Mouse (Mus musculus): ENCODE results near the gene Fgr. TPM values are rescaled to one million over a fixed set of nuclear protein-coding genes. Genes with fewer than 3 reads are reported as not detected.
"Not testable (repeated sequence)": the region's sequence is repeated elsewhere in the genome, so short reads cannot be mapped to it uniquely, and the experiment has no call there.

Fgr gene
- polyA plus RNA-seq, 1 experiment from 2014 or later: 0.08 TPM

DNA sequence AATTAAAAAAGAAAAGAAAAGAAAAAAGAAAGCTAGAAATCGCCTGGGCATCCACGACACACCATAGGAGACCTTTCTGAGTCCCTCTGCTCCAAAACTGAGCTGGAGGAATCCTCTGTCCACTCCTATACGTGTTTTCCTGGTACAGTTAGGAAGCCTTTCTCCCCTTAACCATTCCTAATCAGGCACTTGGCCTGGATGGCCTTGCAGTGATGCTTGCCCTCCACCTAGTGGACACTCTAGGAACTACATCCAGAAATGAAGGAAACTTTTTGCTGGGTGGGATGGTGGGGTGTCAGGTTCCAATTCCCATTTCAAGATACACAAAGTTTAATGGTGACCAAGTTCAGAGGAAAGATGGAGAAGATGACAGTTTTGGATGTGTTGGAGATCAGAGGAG, 31.3 kb downstream of the Fgr start:
- Histone ChIP-seq H3K4me2 (ENCODE audit: low read depth, low read length) (no peak overlapping the region), H3K36me3 (replicated peaks; ENCODE audit: control insufficient read depth, insufficient read depth, low read depth, low read length) (no peaks in the 10 kb centered on the region), H3K27me3 (ENCODE audit: control insufficient read depth, insufficient read depth, low read length) (no peaks in the 10 kb centered on the region), H3K4me1 (ENCODE audit: control insufficient read depth, insufficient read depth, low read length) (peaks cover 6% of the 10 kb centered on the region; the same call in 1 of the 2 replicates), H3K27ac (replicated peaks; ENCODE audit: low read depth, low read length) (no peak overlapping the region), H3K9me3 (replicated peaks; ENCODE audit: control insufficient read depth, low read length) (no peaks in the 10 kb centered on the region), H3K9ac (replicated peaks; ENCODE audit: low read length) (no peak overlapping the region), H3K4me3 (ENCODE audit: low read depth, low read length) (no peak overlapping the region)
- DNase-seq (ENCODE audit: low spot score): peak; percentile 93
- 6% methylated on average over 3 of the region's 3 CpGs for WGBS
- ATAC-seq (replicated peaks; ENCODE audit: insufficient number of reproducible peaks, low FRiP score, low TSS enrichment, low read depth): no peak

DNA sequence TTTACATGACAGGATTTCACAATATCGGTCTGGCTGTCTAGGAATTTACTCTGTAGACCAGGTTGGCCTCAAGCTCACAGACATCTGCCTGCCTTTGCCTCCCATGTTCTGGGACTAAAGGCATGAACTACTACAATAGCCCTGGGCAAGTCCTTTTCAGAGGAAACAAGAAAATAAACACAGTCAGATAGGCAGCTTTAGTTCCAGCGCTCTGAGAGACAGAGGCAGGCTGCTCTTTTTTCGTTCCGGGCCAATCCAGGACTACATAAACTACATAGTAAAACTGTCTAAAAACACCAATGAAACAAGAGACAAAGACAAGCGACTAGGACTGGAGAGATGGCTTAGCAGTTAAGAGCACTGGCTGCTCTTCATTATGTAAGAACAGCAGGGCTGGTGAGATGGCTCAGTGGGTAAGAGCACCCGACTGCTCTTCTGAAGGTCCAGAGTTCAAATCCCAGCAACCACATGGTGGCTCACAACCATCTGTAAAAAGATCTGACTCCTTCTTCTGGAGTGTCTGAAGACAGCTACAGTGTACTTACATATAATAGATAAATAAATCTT, 32.1 kb downstream of the Fgr start:
- not testable (repeated sequence) for H3K36me3 ChIP-seq (replicated peaks; ENCODE audit: control insufficient read depth, insufficient read depth, low read depth, low read length); H3K9me3 ChIP-seq (replicated peaks; ENCODE audit: control insufficient read depth, low read length); H3K4me1 ChIP-seq (ENCODE audit: control insufficient read depth, insufficient read depth, low read length); DNase-seq (ENCODE audit: low spot score); H3K27ac ChIP-seq (replicated peaks; ENCODE audit: low read depth, low read length); H3K4me3 ChIP-seq (ENCODE audit: low read depth, low read length); H3K27me3 ChIP-seq (ENCODE audit: control insufficient read depth, insufficient read depth, low read length); H3K9ac ChIP-seq (replicated peaks; ENCODE audit: low read length); ATAC-seq (replicated peaks; ENCODE audit: insufficient number of reproducible peaks, low FRiP score, low TSS enrichment, low read depth); H3K4me2 ChIP-seq (ENCODE audit: low read depth, low read length)
- WGBS: 56% methylated on average over 6 of the region's 6 CpGs

DNA sequence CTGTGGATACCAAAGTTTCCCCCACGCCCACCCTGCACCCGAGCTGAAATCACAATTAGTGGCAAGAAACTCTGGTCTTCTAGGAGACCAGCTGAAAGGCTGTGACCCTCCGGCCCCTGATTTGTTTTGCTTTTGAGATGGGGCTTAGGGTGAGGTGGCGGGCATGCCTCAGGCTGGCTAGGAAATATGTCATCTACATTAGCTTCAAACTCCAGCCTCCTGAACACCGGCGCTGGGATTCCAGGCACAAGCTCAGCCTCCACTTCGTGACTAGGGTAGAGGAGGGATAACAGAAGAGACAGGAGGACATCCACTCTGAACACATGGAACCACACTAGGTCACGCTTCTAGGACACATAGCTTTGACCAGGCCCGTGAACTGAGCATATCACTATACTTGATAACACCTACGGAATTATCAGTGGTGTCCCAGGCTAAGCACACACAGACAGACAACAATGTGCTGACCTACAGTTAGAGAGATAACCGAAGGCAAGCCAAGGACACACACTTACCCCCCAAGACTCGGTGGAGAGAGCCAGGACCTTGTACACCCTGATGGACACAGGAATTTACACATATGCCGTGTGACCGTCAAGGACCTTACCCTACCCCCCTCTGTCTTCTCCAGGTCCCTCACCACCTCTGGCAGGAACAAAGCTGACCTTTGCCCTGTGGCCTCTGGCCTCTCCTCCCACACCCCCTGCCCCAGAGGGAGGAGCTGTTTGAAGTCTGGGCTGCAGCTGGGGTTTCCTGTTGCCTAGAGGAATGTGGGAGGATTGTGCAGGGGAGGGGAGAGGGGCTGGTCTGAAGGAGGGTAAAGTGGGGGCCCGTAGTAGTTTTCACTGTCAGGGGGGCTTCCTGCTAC, 33.9 kb downstream of the Fgr start:
- H3K4me2 ChIP-seq (ENCODE audit: low read depth, low read length): no peak overlapping the region; the same call in 1 of the 2 replicates
- 11% methylated on average over 15 of the region's 15 CpGs for WGBS
- H3K36me3 ChIP-seq (replicated peaks; ENCODE audit: control insufficient read depth, insufficient read depth, low read depth, low read length): no peaks in the 10 kb centered on the region
- H3K27me3 ChIP-seq (ENCODE audit: control insufficient read depth, insufficient read depth, low read length): no peaks in the 10 kb centered on the region
- 0 out of 2 replicates have a peak overlapping the region, but pooled peaks have one; percentile 18 for H3K9ac ChIP-seq (replicated peaks; ENCODE audit: low read length)
- H3K4me3 ChIP-seq (ENCODE audit: low read depth, low read length): no peak overlapping the region
- no peak overlapping the region for H3K27ac ChIP-seq (replicated peaks; ENCODE audit: low read depth, low read length)
- ATAC-seq (replicated peaks; ENCODE audit: insufficient number of reproducible peaks, low FRiP score, low TSS enrichment, low read depth) (no peak), DNase-seq (ENCODE audit: low spot score) (no peak)
- no peaks in the 10 kb centered on the region for H3K9me3 ChIP-seq (replicated peaks; ENCODE audit: control insufficient read depth, low read length)
- H3K4me1 ChIP-seq (ENCODE audit: control insufficient read depth, insufficient read depth, low read length): peaks cover 5% of the 10 kb centered on the region; the same call in 1 of the 2 replicates

- peaks cover 8% of the 10 kb centered on the region; the same call in 1 of the 2 replicates for H3K4me1 ChIP-seq (ENCODE audit: control insufficient read depth, insufficient read depth, low read length)
Observed at GRCm38 (mm10) chr4:133009131-133009530, 35.2 kb downstream of the Fgr start.

GRCm38 (mm10) chr4:133009676-133010075, 35.8 kb downstream of the Fgr start:
- no peak overlapping the region for H3K4me3 ChIP-seq (ENCODE audit: low read depth, low read length)
- H3K36me3 ChIP-seq (replicated peaks; ENCODE audit: control insufficient read depth, insufficient read depth, low read depth, low read length): no peaks in the 10 kb centered on the region
- ATAC-seq (replicated peaks; ENCODE audit: insufficient number of reproducible peaks, low FRiP score, low TSS enrichment, low read depth) (no peak), DNase-seq (ENCODE audit: low spot score) (no peak)
- H3K27me3 ChIP-seq (ENCODE audit: control insufficient read depth, insufficient read depth, low read length): no peaks in the 10 kb centered on the region
- H3K4me2 ChIP-seq (ENCODE audit: low read depth, low read length): no peak overlapping the region
- no peak overlapping the region for H3K27ac ChIP-seq (replicated peaks; ENCODE audit: low read depth, low read length)
- no peak overlapping the region for H3K9ac ChIP-seq (replicated peaks; ENCODE audit: low read length)
- no peaks in the 10 kb centered on the region for H3K9me3 ChIP-seq (replicated peaks; ENCODE audit: control insufficient read depth, low read length)
- H3K4me1 ChIP-seq (ENCODE audit: control insufficient read depth, insufficient read depth, low read length): peaks cover 8% of the 10 kb centered on the region; the same call in 1 of the 2 replicates
- 66% methylated on average over 5 of the region's 5 CpGs for WGBS

More at GRCm38 (mm10) chr4:133009131-133009530, 35.2 kb downstream of the Fgr start:
- Histone ChIP-seq H3K36me3 (replicated peaks; ENCODE audit: control insufficient read depth, insufficient read depth, low read depth, low read length) (no peaks in the 10 kb centered on the region), H3K9ac (replicated peaks; ENCODE audit: low read length) (no peak overlapping the region), H3K4me3 (ENCODE audit: low read depth, low read length) (no peak overlapping the region), H3K9me3 (replicated peaks; ENCODE audit: control insufficient read depth, low read length) (no peaks in the 10 kb centered on the region), H3K27me3 (ENCODE audit: control insufficient read depth, insufficient read depth, low read length) (no peaks in the 10 kb centered on the region), H3K27ac (replicated peaks; ENCODE audit: low read depth, low read length) (no peak overlapping the region), H3K4me2 (ENCODE audit: low read depth, low read length) (no peak overlapping the region)
- DNase-seq (ENCODE audit: low spot score) (peak; percentile 79), ATAC-seq (replicated peaks; ENCODE audit: insufficient number of reproducible peaks, low FRiP score, low TSS enrichment, low read depth) (no peak)
- under 1% methylated on average over 4 of the region's 4 CpGs for WGBS

DNA sequence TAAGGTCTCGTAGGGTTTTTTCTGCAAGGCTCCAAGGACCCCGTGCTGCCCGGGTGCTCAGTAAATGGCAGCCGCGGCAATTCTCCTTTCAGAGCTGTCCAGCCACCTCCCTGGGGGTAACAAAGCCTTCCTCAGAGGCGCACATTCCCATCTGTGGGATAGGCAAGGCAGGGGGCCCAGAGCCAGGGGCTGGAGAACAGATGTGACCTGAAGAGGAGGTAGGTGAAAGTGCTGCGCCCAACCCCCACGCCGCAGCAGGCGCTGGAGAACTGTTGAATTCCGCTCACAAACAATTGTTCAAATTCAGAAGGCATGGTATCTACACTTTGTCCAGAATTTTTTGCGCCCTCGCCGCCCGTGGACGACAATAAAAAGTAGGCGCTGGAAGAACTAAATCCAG, 36.7 kb downstream of the Fgr start:
- Histone ChIP-seq H3K36me3 (replicated peaks; ENCODE audit: control insufficient read depth, insufficient read depth, low read depth, low read length) (no peaks in the 10 kb centered on the region), H3K4me3 (ENCODE audit: low read depth, low read length) (peak overlapping the region; percentile 97), H3K4me1 (ENCODE audit: control insufficient read depth, insufficient read depth, low read length) (peaks cover 13% of the 10 kb centered on the region), H3K27me3 (ENCODE audit: control insufficient read depth, insufficient read depth, low read length) (no peaks in the 10 kb centered on the region), H3K27ac (replicated peaks; ENCODE audit: low read depth, low read length) (peak overlapping the region; percentile 91; the same call in 1 of the 2 replicates), H3K9ac (replicated peaks; ENCODE audit: low read length) (no peak overlapping the region), H3K9me3 (replicated peaks; ENCODE audit: control insufficient read depth, low read length) (no peaks in the 10 kb centered on the region), H3K4me2 (ENCODE audit: low read depth, low read length) (peak overlapping the region; percentile 94)
- WGBS: 1% methylated on average over 17 of the region's 17 CpGs
- DNase-seq (ENCODE audit: low spot score) (no peak), ATAC-seq (replicated peaks; ENCODE audit: insufficient number of reproducible peaks, low FRiP score, low TSS enrichment, low read depth) (no peak)

GRCm38 (mm10) chr4:133011028-133011820, 37.3 kb downstream of the Fgr start, which contains the start of gene Ahdc1:
TSS of gene Ahdc1 (plus strand) at chr4:133011260.
- DNase-seq (ENCODE audit: low spot score) (peak; percentile 95), ATAC-seq (replicated peaks; ENCODE audit: insufficient number of reproducible peaks, low FRiP score, low TSS enrichment, low read depth) (peak; percentile 75)
- peak within 1 kb of the TSS; percentile 94 for H3K4me2 ChIP-seq (ENCODE audit: low read depth, low read length)
- H3K36me3 ChIP-seq (replicated peaks; ENCODE audit: control insufficient read depth, insufficient read depth, low read depth, low read length): no peaks in the 10 kb centered on the region
- H3K27ac ChIP-seq (replicated peaks; ENCODE audit: low read depth, low read length): peak within 1 kb of the TSS; percentile 91
- no peaks in the 10 kb centered on the region for H3K9me3 ChIP-seq (replicated peaks; ENCODE audit: control insufficient read depth, low read length)
- H3K4me1 ChIP-seq (ENCODE audit: control insufficient read depth, insufficient read depth, low read length): peaks cover 18% of the 10 kb centered on the region
- WGBS: under 1% methylated on average over 54 of the region's 66 CpGs
- peak within 1 kb of the TSS; percentile 97 for H3K4me3 ChIP-seq (ENCODE audit: low read depth, low read length)
- no peaks in the 10 kb centered on the region for H3K27me3 ChIP-seq (ENCODE audit: control insufficient read depth, insufficient read depth, low read length)
- H3K9ac ChIP-seq (replicated peaks; ENCODE audit: low read length): peak within 1 kb of the TSS; percentile 98

Measured in embryonic facial prominence, embryonic 11.5 days (tissue).